Mouse (Mus musculus) CD4-positive, CD25-positive, alpha-beta regulatory T cell, adult 4 months (primary cell): ENCODE data around the gene Ptgfrn. TPM values are rescaled to one million over a fixed set of nuclear protein-coding genes. Genes with fewer than 3 reads are reported as not detected.

Source experiments
- ATAC-seq: one replicate; pipeline ENCODE4 v1.8.0; 2017
- polyA plus RNA-seq, 2 experiments: library from polyadenylated mRNA; unstranded; fragments of 100-300 nt; shearing (Covaris generic); gene quantifications; one replicate each; pipeline ENCODE4 v1.2.1; 2017

Gene Ptgfrn
- polyA plus RNA-seq, 2 experiments from 2014 or later: 0.73 to 1.0 TPM

DNA sequence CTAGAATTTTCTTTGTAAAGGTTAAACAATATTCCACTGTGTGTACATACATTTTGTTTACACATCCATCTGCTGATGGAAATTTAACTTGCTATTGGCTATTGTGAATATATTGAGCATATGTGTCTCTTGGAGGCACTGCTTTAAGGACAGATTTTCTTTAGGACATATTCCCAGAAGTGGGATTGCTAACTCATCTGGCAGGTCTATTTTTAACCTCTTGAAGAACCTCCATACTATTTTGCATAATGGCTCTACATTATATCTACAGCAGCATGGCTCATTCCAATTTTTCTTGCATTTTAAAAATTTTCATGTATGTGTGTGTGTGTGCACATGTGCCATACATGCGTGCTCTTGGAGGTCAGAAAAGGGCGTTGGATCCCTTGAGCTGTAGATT is 74.1 kb downstream of the Ptgfrn start:
- no peak for ATAC-seq

DNA sequence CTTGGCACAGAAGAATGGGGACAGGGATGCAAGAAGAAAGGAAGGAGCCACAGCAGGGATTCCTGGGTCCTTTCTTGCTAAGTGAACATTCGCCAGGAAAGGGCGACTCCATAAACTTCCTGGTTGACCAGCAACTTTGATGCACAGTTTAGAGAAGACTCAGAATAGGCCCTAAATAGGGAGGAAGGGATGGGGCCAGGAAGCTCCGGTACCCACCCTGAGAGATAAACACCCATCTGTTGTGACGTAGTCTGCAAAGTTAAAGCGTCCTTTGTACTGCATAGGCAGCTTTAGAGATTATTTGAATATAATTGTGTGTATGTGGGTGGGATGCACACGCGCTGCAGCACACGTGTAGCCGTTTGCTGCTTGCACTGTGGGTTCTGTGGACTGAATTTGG is 75.6 kb downstream of the Ptgfrn start:
- ATAC-seq: no peak

DNA sequence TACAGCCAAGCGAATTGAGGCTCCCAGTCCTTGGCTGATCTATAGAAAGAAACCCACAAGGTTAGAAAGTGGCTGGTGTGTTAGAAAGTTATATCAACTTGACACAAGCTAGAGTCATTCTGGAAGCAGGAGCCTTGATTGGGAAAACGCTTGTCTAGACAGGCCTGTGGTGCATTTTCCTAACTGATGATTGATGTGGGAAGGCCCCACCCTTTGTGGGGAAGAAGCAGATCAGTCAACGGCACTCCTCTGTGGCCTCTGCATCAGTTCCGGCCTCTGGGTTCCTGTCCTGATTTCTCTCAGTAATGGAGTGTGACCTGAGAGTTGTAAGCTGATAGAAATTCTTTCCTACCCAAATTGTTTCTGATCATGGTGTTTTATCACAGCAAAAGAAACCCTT is 76.4 kb downstream of the Ptgfrn start:
- ATAC-seq: no peak

DNA sequence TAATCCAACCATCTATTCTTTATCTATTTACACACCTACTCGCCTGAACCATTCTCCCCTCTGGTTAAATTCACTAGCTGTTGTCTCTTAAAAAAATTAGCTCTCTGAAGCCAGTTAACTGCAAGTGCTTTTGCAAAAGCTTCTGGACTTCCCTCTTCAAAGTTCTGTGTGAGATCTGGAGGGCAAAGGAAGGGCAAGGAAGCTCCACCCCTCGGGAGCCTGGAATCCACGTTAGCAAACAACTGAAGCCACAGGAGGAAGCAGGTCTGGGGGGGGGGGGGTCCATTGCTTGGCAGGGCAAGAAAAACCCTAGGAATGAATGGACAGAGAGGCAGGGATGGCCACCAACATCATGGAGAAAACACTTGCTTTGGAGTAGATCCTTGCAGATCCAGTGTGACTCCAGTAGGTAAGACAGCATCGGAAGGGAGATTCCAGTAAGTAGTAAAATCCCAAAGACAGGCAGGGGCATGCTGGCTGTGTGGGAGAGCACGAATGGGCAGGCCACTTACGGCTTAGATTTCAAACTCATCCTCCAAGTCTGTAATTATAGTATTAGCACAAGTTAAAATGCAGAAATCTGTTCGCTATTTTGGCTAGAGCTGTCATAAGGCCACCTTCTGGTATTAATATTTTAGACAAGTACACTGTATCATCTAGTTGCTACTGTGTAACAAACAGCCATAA is 78.5 kb downstream of the Ptgfrn start:
- no peak for ATAC-seq

DNA sequence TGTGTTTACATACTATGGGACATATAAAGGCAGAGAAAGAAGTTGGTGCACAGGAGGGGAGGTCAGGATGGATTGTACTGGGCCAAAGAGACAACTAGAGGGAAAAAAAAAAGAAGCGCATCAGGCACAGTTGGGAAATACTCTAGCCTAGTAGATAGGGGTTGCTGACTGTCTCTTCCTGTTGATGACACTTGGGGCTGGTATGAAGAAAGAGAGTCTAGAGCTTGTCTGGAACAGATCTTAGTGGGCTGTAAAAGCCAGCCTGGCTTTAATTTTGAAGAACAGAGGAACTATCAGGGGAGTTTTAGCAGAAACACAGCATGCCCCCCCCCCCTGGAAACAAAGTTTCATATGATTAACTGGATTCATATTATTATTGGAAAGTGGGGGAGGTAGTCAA is 79.4 kb downstream of the Ptgfrn start:
- ATAC-seq: peak; percentile 46

DNA sequence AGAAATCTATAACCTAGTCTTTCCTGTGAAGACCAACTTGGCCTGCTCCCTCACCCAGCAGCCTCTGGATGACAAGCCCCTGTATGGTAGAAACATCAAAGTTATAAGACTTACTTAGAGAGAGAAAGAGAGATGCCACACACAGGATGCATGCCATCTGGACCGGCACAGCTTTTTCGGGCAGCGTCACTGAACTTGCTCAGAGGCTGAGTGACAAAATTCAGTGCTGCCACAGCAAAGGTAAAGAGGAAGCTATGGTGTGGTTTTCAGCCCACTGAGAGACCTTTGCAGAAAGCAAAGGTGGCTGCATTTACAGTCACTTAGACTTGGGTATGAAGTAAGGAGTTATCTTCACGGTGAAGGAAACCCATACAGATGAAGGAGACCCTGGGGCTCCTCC is 80.7 kb downstream of the Ptgfrn start, which contains the start of gene Cd101:
TSS of gene Cd101 (minus strand) at position 218 of the 400 bp plus-strand sequence.
- ATAC-seq: peak; percentile 78

DNA sequence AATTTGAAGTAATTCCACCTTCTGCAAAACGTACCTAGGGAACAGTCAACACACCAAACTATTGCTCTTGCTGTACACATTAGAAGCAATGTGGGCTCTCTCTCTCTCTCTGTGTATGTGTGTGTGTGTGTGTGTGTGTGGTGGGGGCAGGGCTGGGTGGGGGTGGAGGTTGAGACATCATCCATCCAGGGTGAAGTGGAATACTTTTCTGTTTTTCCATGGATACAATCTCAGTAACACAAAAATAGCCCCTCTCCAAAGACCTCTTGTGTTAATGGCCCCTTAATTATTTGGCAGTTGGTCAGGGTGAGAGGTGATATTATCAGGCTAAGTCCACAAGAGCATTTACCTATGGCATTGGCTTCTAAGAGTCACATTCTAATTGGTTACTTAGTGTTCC is 83.3 kb downstream of the Ptgfrn start:
- no peak for ATAC-seq

DNA sequence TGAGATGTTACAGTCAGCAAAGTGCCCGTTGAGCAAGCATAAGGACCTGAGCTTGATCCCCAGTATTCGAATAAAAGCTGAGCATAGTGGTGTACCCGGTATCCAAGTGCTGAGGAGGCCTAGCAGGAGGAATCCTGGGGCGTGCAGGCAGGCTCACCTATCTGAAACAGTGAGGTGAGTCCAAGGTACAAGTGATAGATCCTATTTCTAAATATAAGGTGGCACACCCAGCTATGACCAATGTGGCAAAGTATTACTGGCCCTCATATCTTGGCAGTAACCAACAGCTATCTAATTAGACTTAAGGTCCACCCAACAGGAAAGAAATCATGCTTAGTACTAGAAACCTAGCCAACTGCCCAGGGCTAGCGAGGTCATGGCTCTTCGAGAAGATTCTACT is 87.1 kb downstream of the Ptgfrn start:
- ATAC-seq: no peak

DNA sequence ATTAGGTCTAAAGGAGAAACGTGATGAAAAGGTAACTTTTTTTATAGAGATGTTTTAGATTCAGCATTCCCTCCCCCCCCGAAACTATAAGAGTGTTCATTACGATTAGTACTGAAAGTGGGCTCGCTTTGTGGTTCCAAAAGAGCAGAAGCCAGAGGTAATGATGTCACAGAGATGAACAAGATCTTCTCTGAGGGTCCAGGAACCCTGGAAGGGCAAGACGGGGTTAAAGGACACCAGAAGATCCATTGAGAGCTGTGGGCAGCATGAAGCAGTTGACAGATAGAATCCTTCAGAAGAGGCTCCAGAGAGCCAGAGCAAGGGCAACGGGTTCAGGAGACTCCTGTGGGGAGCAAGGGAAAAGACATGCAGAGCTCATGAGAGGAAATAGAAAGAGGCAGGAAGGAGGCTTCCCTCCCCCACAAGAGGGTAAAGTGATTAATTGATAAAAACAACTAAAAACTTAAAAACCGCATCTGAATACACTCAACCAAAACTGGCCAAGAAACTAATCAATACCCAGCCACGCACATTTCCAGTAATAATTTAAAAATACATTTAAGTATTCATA is 88.5 kb downstream of the Ptgfrn start:
- ATAC-seq: peak; percentile 52

DNA sequence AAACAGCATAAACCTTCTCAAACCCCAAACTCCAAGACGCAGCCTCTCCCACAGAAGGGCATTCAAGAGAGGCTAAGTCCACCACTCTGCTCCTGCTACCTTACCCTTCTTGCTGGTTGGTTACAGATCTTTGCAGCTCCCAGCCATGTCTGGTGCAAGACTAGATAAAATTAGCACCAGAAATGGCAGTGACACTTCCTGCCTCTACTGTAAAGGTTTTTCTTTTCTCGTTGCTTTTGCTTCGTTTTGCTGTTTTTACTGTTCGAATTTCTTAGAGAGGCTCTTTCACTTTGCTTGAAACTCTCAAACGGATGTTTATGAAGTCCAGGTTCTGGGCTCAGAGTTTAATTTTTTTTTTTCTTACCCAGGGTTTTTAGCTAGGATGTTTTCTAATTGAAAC is 89.0 kb downstream of the Ptgfrn start:
- peak; percentile 72 for ATAC-seq

DNA sequence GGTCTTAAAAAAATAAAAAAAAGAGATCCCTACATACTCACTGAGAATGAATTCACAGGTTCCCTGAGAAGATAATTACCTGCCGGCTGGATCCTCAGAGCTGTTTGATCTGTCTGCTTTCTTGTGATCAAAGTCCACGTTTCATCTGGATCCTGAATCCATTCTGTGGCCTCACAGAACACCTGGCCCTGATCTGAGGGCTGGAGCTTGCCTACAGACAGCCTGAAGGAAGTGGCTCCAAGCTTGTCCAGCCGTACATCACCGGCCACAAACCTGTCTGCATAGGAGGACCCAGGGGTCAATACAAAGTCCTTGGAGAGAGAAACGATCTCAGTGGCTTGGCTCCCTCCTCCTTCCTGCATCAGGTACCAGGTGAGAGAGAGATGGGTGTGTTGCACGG is 91.6 kb downstream of the Ptgfrn start:
- no peak for ATAC-seq

DNA sequence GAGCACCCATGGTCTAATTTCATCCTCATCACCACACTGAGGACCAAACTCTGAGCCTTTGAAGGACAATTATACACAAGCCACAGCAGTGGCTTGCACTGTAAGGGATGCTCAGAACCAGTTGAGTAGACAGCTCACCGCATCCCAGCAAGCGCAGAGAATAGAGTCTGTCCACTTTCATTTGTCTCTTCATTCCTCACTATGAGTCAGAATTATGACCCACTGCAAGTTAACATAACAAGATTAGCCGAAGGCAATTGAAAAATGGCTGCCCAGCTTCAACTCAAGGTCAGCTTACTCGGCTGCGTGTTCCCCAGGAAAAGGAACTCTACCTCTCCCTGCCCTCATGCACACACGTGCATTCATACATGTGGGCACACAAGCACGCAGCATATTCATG is 94.0 kb downstream of the Ptgfrn start:
- no peak for ATAC-seq

DNA sequence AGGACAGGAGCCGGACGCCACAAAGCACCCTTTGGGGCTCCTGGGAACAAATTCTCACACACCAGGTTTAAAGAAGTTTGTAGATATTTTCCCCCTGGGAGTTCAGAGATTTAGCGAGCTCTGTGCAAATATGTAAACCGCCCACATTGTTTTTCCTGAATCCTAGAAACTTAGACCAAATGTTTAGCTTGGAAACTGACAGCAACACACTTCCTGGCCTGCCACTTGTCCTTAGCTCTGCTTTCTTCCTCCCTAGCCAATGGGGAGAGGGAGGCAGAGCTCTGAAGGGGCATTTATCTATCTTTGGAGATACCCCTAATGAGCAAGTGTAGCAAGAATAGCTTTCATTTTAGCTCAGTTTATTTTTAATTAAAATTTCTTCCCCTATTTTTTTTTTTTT is 94.8 kb downstream of the Ptgfrn start:
- ATAC-seq: no peak

DNA sequence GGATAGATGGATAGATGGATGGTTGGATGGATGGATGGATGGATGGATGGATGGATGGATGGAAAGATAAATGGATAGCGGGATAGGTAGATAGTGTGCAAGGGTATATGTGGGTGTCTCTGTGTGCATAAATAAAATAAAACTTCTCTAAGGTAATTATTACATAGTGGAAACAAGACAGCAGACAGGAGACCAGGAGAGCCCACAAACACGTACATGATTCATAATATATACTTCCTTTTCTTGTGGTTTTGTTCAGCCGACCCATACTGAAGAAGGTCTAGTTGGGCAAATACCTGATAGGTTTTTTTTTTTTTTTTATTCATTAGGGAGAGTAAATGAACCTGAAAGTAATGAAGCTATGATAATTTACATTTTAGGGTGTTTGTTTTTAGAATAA is 96.5 kb downstream of the Ptgfrn start:
- ATAC-seq: peak; percentile 4

DNA sequence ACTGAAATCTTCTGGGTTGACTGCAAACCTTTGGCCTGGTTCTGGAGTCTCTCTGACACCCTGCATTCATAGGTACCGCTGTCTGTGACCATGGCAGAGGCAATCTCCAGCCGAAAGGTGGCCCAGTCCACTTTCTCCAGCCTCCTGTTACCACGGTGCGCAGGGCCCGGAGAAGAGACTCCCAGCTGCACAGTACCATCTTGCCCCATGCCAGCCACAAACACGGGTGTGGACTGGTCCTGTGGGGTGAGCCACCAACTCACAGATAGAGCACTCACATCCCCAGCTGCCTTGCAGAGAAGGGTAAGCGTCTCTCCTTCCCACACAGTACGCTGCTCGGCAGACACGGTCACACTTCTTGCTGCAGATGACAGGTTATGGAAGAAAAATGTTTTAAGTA is 97.1 kb downstream of the Ptgfrn start:
- ATAC-seq: peak; percentile 2

DNA sequence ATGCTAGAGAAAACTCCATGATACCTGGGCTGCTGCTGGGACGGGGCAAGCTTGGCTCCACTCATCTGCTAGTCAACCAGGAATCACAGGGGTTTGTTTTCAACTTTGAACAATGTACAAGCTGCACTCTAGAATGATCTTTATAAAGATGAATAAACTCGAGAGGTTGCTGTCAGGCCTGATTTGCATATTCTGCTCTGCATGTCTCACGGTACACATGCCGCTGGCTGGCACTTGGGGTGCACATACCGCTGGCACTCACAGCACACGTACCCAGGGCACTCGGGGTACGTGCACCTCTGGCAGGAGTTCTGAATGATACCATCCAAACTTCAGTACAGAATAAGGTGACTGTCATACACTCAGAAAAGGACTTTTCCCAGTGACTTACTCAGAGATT is 97.5 kb downstream of the Ptgfrn start:
- ATAC-seq: peak; percentile 29

DNA sequence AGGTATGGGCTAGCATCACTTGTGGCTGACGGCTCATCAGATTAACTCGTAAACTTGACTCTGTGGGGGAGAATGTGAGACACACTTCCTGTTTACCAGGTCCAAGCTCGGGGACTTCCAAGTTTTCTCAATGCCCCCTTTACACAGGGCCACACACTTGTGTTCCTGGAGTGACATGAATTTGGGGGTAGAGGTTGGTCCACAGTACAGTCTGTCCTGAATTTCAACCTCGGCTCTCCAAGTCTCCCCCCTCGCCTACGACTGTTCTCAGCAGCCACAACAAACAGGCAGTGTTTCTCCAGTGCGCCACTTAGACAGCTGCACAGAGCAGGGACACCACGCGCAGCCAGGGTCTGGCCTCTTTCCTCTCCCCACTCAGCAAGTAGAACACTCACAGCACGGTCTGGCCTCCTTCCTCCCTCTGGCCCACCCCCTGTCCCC is 97.9 kb downstream of the Ptgfrn start:
- ATAC-seq: peak; percentile 48

DNA sequence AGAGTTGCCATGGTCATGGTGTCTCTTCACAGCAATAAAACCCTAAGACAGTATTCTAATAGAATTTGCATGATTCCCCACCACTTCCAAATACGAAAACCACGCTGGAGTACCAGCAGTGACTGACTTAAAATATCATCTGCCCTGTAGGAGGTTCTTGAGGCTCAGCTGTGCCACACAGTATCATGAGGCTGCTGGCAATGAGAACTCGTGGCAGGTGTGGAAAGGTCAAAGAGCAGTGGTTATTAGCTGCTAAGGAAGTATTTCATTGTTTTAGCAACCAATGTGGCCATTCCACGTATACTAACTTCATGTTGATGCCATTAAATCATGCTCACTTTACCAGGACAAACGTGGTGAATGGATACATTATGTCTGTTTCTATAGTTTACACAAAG is 98.9 kb downstream of the Ptgfrn start:
- no peak for ATAC-seq

DNA sequence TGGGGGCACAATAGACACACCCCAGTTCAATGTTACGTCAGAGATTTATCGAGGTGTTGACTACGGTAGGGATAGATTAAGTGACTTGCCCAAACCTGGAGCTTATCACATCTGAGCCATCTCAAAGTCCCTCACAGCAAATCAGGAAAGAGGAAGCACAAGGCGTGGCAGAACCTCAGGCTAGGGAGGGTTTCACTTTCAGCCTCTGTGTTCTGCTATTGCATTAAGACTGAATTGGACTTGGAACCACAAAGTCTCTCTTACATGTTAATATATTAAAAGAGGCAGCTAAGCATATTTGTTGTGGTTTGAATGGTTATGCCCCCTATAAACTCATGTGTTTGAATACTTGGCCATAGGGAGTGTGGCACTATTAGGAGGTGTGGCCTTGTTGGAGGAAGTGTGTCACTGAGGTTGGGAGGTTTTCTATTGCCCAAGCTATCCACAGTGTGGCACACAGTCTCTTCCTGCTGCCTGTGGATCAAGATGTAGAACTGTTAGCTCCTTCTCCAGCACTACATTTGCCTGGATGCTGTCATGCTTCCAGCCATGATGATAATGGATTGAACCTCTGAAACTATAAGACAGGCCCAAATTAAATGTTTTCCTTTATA is 99.4 kb downstream of the Ptgfrn start:
- ATAC-seq: peak; percentile 73

DNA sequence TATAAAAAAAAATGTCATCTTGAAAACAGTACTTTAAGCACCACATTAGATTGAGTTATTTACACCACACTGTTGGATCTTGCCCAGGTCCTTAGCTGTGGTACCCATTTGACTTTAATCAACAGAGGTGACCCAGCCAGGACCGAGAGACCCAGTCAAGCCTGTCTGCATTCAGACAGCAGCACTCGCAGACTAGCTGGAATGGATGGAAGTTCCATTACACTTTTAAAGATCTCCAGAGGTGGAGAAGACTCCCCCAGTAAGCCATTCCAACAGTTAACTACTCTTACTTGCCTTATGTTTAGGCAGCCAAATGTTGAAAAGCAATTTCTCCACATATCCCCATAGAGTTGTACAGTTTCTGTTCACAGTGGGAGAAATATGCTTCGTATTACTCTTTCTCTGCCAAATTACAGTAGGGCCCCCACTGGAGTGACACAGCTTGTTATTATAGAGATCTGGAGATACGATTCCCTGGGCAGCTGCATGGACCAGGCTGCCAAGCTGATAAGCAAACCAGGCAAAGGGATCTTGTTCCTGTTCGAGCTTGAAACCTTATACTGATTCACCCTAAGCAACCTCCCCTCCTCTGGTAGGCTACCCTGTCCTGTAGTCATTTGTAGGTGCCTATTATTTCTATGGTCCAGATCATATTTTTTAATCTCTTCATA is 102.8 kb downstream of the Ptgfrn start:
- ATAC-seq: no peak

DNA sequence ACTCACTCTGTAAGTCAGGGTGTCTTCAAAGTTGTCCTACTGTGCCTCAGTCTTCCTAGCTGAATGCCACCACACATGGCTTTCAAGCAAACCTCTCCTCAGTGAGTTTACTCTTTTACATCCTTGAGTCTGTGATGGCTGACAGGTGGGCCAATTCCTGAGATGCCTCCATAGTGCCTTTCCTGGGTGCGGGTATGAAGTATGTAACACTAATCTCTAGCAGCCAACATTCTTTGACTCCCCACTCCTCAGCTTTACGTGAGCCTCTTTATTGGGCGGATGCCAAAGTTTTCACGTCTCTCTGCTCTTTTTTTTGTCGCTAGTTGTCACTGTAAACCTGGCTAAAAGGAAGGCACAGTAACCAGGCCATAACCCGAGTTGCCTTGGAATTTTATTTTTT is 104.7 kb downstream of the Ptgfrn start:
- no peak for ATAC-seq

DNA sequence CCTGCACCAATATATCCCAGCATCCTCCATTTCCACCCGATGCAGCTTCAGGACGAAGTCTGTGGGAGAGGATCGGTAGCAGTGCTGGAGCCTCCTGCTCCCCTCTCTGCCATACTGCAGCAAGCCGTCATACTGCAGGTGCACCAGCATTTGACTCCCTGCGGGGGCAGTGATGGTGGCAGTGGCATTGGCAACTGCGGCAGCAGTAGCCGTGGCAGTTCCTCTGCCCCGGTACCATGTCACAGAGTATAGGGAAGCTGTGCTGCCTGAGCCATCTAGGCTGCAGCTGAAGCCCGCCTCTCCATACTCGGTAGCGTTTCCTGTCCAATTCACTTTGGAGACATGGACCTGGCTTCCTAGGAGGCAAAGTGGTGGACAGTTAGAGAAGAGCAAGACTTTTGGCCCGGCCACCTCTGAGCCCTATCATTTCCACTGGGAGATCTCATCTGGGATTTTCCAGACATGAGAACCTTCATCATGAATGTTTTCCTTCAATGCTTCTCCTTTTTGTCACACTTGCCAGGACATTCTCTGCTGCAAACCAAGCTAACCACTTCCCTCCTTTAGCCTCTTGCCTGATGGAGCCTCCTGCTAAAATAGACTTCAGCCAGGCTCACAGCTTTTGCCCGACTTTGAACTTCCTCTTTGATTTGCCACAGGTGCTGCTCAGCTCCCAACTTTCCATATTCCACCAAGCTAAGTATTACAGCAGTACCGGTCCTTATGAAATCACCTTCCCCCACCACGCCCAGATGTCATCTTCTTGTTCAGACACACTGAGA is 106.3 kb downstream of the Ptgfrn start:
- ATAC-seq: no peak

DNA sequence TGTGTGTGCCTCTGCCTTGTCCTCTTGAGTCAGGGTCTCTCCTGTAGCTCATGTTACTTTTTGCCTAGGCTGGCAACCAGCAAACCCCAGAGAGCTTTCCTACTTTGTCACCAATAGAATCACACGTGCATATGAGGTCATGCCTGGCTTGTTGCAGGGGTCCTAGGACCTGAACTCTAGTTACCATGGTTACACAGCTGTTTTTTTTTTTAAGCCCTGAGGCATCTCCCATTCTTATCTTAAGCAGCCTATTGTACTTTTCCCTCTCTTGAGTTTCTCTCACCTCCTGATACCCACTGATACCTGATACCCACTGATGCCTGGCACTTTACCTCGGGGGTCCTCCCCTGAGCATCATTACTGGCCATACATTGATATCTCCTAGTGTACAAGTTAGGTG is 110.3 kb downstream of the Ptgfrn start:
- no peak for ATAC-seq
